Mouse (Mus musculus) limb, embryonic 11.5 days (tissue): ENCODE results near the gene Dusp13. TPM values are rescaled to one million over a fixed set of nuclear protein-coding genes. Genes with fewer than 3 reads are reported as not detected.

Experiments
- ATAC-seq: fragments of 200-750 bp; cut with Nextera tagmentation; 2 replicates; pipeline ENCODE4 v1.8.0; 2017; ENCODE audit warnings: low read depth; ENCODE audit not compliant: insufficient number of reproducible peaks, low FRiP score, low TSS enrichment
- DNase-seq: peaks from one replicate; pipeline ENCODE4 v3.0.0-alpha.2; 2015; ENCODE audit warnings: low spot score
- H3K27ac ChIP-seq: fragments of 300-500 bp; sonication (generic); replicated peaks from 2 replicates; pipeline ENCODE4 v1.5.1; 2014; ENCODE audit warnings: low read depth, mild to moderate bottlenecking, low read length
- H3K27me3 ChIP-seq: fragments of 300-500 bp; sonication (generic); 2 replicates; pipeline ENCODE4 v1.6.1; 2014; ENCODE audit warnings: mild to moderate bottlenecking, low read length, mixed read lengths; ENCODE audit not compliant: control insufficient read depth, insufficient read depth
- H3K36me3 ChIP-seq: fragments of 300-500 bp; sonication (generic); 2 replicates; pipeline ENCODE4 v1.6.1; 2014; ENCODE audit warnings: mild to moderate bottlenecking, low read length, moderate library complexity, mixed read lengths; ENCODE audit not compliant: control insufficient read depth, insufficient read depth
- H3K4me1 ChIP-seq: fragments of 300-500 bp; sonication (generic); 2 replicates; pipeline ENCODE4 v1.6.1; 2014; ENCODE audit warnings: low read length, mixed read lengths; ENCODE audit not compliant: control insufficient read depth, insufficient read depth
- H3K4me2 ChIP-seq: fragments of 300-500 bp; sonication (generic); 2 replicates; pipeline ENCODE4 v1.6.1; 2014; ENCODE audit warnings: low read depth, mild to moderate bottlenecking, moderate library complexity; ENCODE audit not compliant: severe bottlenecking
- H3K4me3 ChIP-seq: fragments of 300-500 bp; sonication (generic); 2 replicates; pipeline ENCODE4 v1.5.1; 2014; ENCODE audit warnings: low read depth, low read length
- H3K9ac ChIP-seq: fragments of 300-500 bp; sonication (generic); 2 replicates; pipeline ENCODE4 v1.6.1; 2014; ENCODE audit warnings: mild to moderate bottlenecking, low read length
- H3K9me3 ChIP-seq: fragments of 300-500 bp; sonication (generic); 2 replicates; pipeline ENCODE4 v1.6.1; 2016; ENCODE audit warnings: low read length; ENCODE audit not compliant: control insufficient read depth
- WGBS: fragments of 180-500 bp; shearing (Covaris S2); extraction: QIAGEN DNeasy Blood & Tissue Kit; methylation state at CpG from one replicate; pipeline ENCODE4 v1.1.7; 2014; 5-methylcytosine and 5-hydroxymethylcytosine counted together
- polyA plus RNA-seq: library from polyadenylated mRNA; unstranded; fragments of >200 nt; fragmentation: Nextera tagmentation; extraction: Ambion mirVana; gene quantifications from 2 replicates; pipeline ENCODE4 v1.2.1, GENCODE M21; 2014

The Dusp13 gene
- polyA plus RNA-seq, 1 experiment from 2014 or later, result 0.47 TPM

DNA sequence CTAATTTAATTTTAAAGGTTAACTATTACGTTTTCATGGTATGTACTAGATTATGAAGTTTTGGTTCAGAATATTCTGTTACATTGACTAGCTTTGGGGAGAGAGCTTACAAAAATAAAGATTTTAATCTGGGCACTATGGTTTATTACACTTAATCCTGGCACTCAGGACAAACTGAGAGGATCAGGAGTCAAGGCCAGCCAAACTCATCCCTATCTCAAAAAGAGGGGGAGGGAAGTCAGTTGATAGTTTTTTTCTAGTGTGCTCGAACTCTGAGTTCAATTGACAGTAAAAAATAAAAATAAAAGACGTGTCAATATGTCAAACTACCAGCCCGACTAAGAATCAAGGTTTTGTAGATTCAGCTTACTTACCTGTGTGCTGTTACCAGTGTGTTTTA is 2.4 kb upstream of the Dusp13 start:
- H3K4me1 ChIP-seq, result peaks cover 6% of the 10 kb centered on the region; the same call in 1 of the 2 replicates
- no peak overlapping the region for H3K9ac ChIP-seq
- no peaks in the 10 kb centered on the region for H3K9me3 ChIP-seq
- ATAC-seq (no peak), DNase-seq (no peak)
- no peak overlapping the region for H3K4me2 ChIP-seq
- H3K36me3 ChIP-seq, result no peaks in the 10 kb centered on the region
- H3K27ac ChIP-seq, result no peak overlapping the region
- WGBS, result 86% methylated on average over 4 of the region's 4 CpGs
- H3K27me3 ChIP-seq, result no peaks in the 10 kb centered on the region
- H3K4me3 ChIP-seq, result no peak overlapping the region

GRCm38 (mm10) chr14:21752411-21752810 is 1.4 kb upstream of the Dusp13 start:
- H3K4me2 ChIP-seq, result no peak overlapping the region
- ATAC-seq (no peak), DNase-seq (no peak)
- no peak overlapping the region for H3K4me3 ChIP-seq
- 94% methylated on average over 3 of the region's 3 CpGs for WGBS
- H3K27me3 ChIP-seq, result no peaks in the 10 kb centered on the region
- no peak overlapping the region for H3K9ac ChIP-seq
- H3K4me1 ChIP-seq, result peaks cover 6% of the 10 kb centered on the region; the same call in 1 of the 2 replicates
- H3K9me3 ChIP-seq, result no peaks in the 10 kb centered on the region
- no peak overlapping the region for H3K27ac ChIP-seq
- H3K36me3 ChIP-seq, result no peaks in the 10 kb centered on the region

DNA sequence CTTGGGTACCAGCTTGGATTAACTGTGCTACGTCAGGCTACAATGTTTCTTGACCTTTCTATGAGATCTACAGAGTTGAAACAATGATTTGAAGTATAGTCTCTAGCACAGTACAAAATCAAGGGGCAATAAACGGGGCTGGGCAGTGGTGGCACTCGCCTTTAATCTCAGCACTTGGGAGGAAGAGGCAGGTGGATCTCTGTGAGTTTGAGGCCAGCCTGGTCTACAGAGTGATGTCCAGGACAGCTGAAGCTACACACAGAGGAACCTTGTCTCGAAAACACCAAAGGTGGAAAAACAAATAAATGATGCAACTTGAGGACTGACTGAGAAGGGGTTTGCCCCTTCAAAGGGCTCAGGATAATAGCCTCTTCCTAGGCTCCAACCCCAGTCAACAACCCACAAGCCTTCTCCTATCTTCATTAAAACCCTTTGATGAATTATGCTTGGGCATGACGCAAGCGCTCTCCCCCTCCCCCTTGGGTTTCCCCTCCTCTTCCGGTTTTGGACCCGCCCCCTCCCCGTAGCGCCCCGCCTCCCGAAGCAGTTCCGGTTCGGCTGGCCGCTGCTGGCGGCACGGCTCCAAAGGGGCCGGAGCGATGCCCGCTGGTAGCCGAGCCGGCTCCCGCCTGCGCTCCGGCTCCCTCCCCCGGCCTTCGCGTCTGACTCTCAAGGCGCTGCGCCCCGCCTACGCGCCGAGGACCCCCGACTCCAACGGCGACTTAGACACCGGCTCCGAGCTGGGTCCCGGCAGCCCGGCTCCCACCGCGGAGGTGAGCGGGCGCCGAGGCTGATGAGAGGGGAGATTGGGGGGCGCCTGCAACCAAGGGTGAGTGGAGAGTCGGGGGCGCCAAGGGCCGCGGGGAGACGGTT is 737 bp downstream of the Dusp13 start, which contains the start of gene Samd8:
Gene Samd8 (plus strand): TSS at position 524 of the 873 bp plus-strand sequence.
- Histone ChIP-seq H3K9ac (peak within 1 kb of the TSS; percentile 88), H3K4me3 (peak within 1 kb of the TSS; percentile 99), H3K4me1 (peaks cover 6% of the 10 kb centered on the region; the same call in 1 of the 2 replicates), H3K27me3 (no peaks in the 10 kb centered on the region), H3K27ac (peak within 1 kb of the TSS; percentile 38; the same call in 1 of the 2 replicates), H3K4me2 (peak within 1 kb of the TSS; percentile 81), H3K9me3 (no peaks in the 10 kb centered on the region), H3K36me3 (no peaks in the 10 kb centered on the region)
- peak; percentile 89 for DNase-seq
- ATAC-seq, result peak; percentile 73; the same call in 1 of the 2 replicates
- WGBS, result 7% methylated on average over 52 of the region's 52 CpGs

DNA sequence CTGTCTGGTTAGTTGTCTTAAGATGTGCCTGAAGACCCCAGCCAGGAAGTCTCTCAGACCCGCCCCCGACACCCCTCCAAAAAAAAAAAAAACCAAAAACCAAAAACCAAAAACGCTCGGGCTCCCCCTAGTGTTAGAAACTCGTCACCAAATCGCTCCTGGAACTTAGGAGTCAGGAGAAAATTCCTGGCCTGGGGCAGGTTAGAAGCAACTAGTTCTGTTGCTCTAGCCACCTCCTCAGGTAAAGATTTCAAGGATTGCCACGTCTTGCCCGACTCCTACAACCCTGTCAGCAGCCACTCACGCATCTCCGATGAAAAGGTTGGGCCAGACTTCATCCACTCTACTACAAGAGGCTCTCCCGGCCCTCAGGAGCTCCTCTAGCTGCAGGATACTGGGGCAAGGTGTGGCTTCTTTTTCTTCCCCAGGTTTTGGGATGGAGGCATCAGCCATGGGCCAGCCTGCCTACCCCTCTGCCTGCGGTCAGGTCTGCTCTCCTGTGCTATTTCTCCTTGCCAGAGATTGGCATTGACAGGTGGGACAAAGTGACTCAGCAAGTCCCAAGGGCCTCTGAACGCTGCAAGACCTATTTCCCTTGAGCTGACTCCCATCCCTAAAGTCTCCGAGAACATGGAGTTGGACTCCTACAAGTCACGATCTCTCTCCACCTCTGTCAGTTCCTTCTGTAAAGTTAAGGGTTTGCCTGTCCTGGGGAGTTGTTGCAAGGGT is 2.7 kb downstream of the Dusp13 start:
- no peak overlapping the region for H3K9ac ChIP-seq
- DNase-seq (peak; percentile 77), ATAC-seq (no peak)
- H3K27ac ChIP-seq, result no peak overlapping the region
- H3K4me1 ChIP-seq, result peaks cover 6% of the 10 kb centered on the region; the same call in 1 of the 2 replicates
- no peak overlapping the region for H3K4me2 ChIP-seq
- 43% methylated on average over 15 of the region's 15 CpGs for WGBS
- H3K27me3 ChIP-seq, result no peaks in the 10 kb centered on the region
- H3K36me3 ChIP-seq, result no peaks in the 10 kb centered on the region
- H3K9me3 ChIP-seq, result no peaks in the 10 kb centered on the region
- H3K4me3 ChIP-seq, result no peak overlapping the region

DNA sequence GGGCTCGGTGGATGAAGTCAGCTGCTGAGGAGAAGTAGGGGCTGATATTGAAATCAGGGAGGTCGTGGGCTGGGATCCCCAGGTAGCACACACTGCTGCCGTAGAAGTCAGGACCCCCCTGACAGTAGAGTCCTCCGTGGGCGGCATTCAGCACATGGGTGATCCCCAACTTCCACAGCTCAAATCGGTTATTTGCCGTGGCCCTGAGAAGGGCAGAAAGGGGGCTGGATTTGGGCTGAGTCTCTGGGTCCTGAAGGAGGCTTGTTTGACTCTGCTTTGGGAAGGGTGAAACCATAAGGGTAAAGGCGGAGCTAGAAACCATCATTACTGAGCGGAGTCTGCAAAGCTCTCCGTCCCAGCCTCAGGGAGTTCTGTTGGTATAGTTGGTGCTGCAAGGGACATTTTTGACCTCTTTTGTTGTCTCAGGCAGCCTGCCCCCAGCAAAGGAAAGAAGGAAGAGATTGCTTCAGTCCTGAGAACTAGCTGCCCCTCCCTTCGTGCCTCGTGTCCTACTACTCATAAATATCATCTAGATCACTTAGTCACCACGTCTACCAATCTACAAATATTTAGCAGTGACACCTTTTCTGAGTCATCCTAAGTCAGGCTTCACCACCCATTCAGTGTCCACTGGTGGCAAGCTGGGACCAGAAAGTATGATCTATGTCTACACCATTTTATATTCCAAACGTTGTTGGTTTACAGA is 3.4 kb downstream of the Dusp13 start:
- Histone ChIP-seq H3K9ac (no peak overlapping the region), H3K9me3 (no peaks in the 10 kb centered on the region), H3K27me3 (no peaks in the 10 kb centered on the region), H3K4me1 (peaks cover 6% of the 10 kb centered on the region; the same call in 1 of the 2 replicates), H3K27ac (no peak overlapping the region), H3K4me3 (no peak overlapping the region), H3K36me3 (no peaks in the 10 kb centered on the region), H3K4me2 (no peak overlapping the region)
- 73% methylated on average over 14 of the region's 14 CpGs for WGBS
- ATAC-seq, result no peak
- DNase-seq, result no peak

DNA sequence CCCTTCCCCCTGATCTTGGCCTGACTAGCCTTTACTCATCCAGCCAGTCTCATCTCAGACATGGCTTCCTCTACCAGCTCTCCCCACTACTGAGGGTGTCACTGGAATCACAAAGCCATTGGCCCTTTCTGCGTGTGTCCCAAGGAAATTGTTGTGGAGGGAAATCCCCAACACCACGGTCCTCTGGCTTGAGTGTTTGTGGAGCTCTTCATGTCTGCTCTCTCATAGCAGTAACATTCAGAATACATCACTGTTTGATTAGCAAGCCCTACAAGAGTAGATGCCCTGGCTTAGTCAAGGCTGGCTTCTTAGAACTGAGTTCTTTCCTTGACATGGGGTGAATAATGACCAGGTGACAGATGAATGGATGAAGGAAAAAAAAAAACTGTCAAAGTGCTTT is 4.1 kb downstream of the Dusp13 start:
- no peak overlapping the region for H3K27ac ChIP-seq
- no peak for ATAC-seq
- H3K4me3 ChIP-seq, result no peak overlapping the region
- peaks cover 4% of the 10 kb centered on the region for H3K4me1 ChIP-seq
- no peak overlapping the region for H3K4me2 ChIP-seq
- H3K36me3 ChIP-seq, result no peaks in the 10 kb centered on the region
- no peak for DNase-seq
- WGBS, result 81% methylated on average over 2 of the region's 2 CpGs
- no peaks in the 10 kb centered on the region for H3K27me3 ChIP-seq
- no peak overlapping the region for H3K9ac ChIP-seq
- H3K9me3 ChIP-seq, result no peaks in the 10 kb centered on the region

GRCm38 (mm10) chr14:21746251-21746650 is 4.7 kb downstream of the Dusp13 start:
- H3K9me3 ChIP-seq, result no peaks in the 10 kb centered on the region
- ATAC-seq (no peak), DNase-seq (no peak)
- no peak overlapping the region for H3K9ac ChIP-seq
- no peak overlapping the region for H3K4me3 ChIP-seq
- H3K27me3 ChIP-seq, result no peaks in the 10 kb centered on the region
- WGBS, result 93% methylated on average over 8 of the region's 8 CpGs
- H3K4me1 ChIP-seq, result peaks cover 3% of the 10 kb centered on the region; the same call in 1 of the 2 replicates
- no peaks in the 10 kb centered on the region for H3K36me3 ChIP-seq
- no peak overlapping the region for H3K27ac ChIP-seq
- H3K4me2 ChIP-seq, result no peak overlapping the region

DNA sequence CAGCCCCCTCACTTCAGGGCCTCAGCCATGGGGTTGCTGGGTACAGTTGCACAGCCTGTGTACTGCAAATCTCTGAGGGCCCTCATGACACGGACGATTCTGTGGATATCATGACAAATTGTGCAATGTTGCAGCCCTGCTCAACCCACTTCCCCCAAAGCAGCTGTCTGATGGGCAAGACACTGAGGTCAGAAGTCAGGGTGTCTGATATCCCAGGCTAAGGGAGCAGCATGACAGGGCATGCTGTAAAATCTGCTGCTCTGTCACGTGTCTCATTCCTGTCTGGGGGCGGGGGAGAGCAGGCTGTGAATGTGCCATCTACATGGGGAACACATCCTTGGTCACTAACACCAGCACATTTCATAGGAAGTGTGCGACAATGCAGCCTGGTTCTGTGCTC is 5.8 kb downstream of the Dusp13 start:
- no peak overlapping the region for H3K4me3 ChIP-seq
- DNase-seq (no peak), ATAC-seq (no peak)
- no peak overlapping the region for H3K4me2 ChIP-seq
- WGBS, result 70% methylated on average over 5 of the region's 5 CpGs
- H3K27ac ChIP-seq, result no peak overlapping the region
- no peaks in the 10 kb centered on the region for H3K27me3 ChIP-seq
- no peaks in the 10 kb centered on the region for H3K36me3 ChIP-seq
- H3K4me1 ChIP-seq, result peaks cover 3% of the 10 kb centered on the region; the same call in 1 of the 2 replicates
- no peaks in the 10 kb centered on the region for H3K9me3 ChIP-seq
- H3K9ac ChIP-seq, result no peak overlapping the region
